Mouse (Mus musculus): ENCODE data around the gene Lgi1. TPM values are rescaled to one million over a fixed set of nuclear protein-coding genes. Genes with fewer than 3 reads are reported as not detected.

Lgi1 gene
- total RNA-seq, 2 experiments from 2014 or later = 189 to 201 TPM

- DNase-seq = no peak
These were observed 62.7 kb downstream of the Lgi1 start for GRCm38 (mm10) chr19:38327002-38327401.

DNA sequence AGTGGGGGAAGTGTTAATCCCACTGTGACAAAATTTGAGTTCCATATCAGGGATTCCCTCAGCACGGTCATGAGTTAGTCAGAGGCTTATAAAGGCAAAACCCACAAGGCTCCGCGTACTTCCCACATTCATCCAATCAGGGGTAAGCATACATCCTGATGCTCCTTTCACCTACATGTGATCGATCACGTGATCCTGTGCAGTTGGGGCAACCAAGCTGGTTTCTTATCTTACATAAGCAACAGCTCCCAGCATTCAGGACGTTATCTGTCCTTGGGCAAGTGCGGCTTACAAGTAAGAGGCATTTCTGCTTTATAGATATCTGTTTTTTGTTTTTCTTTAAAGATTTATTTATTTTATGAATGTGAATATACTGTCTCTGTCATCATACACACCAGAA lies 63.7 kb downstream of the Lgi1 start:
- no peak for DNase-seq

DNA sequence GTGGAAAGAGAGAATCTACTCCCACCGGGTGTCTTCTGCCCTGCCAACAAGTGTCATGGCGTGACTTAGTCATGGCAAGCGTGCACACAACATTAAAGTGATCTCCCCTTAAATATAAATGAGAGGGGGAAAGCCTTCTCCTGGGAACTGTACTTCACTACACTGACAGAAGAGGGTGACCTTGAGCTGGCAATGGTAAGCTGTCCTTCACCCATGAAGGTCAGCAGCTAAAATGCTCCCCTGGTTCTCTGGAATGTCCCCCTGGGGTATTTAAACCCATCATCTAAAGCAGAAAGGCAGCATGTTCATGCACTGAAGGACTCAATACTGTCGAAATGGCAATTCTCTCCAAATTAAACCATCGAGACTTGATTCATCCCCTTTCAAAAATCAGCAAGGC lies 64.9 kb downstream of the Lgi1 start:
- no peak for DNase-seq

DNA sequence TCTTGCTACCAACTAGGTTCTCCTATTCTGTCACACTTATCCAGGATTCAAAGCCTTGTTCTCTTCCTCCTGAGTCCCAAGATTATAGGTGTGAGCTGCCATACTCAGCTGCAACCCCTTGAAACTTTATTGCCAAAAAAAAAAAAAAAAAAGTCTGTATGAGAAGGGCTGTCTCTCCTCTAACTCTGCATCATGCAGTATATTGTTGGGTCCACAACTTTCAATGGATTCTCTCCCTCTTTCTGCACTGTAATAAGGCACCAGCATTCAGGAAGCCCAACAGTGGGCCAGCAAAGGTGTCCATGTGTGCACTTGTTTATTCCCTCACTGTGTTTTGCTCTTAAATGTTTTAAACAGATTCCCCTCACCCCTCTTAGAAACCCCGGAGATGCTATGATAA lies 66.7 kb downstream of the Lgi1 start:
- DNase-seq = no peak

- DNase-seq = peak in 1 of 2 experiments; percentile 19
These were observed 67.9 kb downstream of the Lgi1 start for GRCm38 (mm10) chr19:38332245-38332644.

- DNase-seq = no peak
These were observed 68.5 kb downstream of the Lgi1 start for GRCm38 (mm10) chr19:38332820-38333219.

DNA sequence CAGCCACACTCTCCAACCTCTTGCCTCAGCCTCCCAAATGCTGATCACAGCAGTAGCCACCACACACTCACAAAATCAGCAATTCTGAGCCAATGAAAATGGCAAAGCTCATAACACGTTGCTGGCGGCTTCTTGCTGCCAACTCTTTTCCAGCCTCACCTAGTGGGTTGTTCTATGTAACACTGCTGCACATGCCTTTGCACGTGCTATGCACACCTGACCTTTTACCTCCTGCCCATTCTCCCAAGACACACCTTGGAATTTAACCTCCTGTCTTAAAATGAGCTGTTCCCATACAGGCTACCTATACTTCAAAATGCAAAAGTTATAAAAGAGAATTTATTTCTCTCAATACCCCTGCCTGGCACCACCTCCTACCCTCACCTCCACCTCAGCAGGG lies 72.2 kb downstream of the Lgi1 start:
- DNase-seq = no peak

DNA sequence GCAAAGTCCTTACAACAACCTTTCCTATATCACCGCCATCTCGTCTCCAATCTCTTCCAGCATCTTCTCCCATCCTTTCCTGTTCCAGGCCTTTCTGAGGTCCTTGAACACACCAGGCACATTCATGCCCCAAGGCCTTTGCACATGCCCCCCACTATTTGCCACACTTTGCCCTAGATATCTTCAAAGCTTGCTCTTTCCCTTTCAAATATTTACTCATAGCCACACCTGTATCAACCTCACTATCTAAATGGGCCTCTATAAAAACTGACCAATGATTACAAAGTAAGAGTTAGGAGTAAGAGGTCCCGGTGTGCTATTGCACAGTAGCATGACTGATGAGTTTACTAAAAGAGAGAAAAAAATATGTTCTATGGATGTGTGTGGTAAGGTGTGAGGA lies 73.0 kb downstream of the Lgi1 start:
- DNase-seq = no peak

- DNase-seq = no peak
These were observed 75.4 kb downstream of the Lgi1 start for GRCm38 (mm10) chr19:38339734-38340133.

DNA sequence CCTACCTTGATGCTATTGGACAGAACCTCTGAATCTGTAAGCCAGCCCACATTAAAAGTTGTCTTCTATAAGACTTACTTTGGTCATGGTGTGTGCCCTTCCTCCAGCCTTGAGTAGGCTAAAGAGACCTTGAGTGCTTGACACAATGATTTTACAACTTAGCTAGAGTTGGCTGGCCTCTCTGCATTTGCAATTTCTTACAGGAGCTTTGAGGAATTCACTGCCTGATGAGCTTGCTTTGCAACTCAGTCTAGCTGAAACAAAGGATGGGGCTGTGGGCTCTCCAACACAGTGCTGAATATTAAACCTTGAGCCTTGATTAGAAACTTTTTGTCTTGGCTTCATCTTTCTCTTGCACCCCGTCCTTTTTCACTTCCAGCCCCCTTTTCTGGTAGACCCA lies 78.9 kb downstream of the Lgi1 start:
- DNase-seq = no peak

- DNase-seq = no peak
These were observed 84.1 kb downstream of the Lgi1 start for GRCm38 (mm10) chr19:38348271-38349012.

GRCm38 (mm10) chr19:38349013-38349341 lies 84.6 kb downstream of the Lgi1 start:
- DNase-seq = no peak

DNA sequence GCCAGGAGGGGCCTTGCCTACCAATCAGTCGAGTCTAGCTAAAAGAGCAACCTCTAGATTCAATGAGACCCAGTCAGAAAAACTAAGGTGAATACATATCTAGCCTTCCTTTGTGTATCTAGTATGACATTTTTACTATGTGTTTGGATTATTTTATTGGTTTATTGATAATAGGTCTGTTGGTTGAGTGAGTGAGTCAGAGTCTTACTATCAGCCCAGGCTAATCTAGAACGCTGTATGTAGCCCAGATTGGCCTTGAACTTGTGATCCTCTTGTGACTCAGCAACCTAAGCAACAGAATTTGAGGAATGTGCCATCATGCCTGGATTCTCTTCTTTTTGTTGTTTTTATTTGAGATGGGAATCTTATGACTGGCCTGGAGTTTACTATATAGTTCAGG lies 86.9 kb downstream of the Lgi1 start:
- no peak for DNase-seq

DNA sequence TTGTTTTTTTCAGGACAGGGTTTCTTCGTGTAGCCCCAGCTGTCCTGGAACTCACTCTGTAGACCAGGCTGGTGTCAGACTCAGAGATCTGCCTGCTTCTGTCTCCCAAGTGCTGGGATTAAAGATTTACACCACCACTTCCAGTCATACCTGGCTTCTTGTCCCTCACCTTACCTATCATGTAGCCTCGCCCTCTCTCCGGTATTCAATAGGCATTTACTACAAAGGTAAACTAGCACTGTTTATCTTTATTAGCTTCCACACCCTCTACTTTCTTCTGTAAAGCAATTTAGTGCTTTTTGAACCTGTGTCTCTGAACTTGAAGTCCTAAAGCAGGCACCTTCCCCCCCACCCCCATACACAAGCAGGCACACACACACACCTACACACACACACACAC lies 87.4 kb downstream of the Lgi1 start:
- DNase-seq = no peak

- DNase-seq = peak; percentile 11 to 20
These were observed 88.3 kb downstream of the Lgi1 start for GRCm38 (mm10) chr19:38352495-38353130.

DNA sequence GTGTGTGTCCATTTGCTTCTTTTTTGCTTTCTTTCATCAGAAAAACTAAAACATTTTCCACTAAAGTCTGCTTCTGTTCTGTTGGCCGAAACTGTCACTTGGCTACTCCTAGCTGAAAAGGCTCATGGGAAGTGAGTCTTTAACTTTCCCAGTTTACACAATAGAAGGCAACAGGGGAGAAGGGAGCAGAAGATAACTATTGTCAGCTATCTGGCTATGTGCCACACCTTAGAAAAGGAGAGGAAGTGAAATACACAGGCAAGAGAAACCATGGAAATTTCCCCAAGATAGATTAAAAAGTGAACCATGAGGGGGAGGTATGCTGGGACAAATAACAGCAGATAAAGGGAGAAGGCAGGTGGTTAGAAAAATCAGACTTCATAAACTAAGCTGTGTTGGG lies 89.9 kb downstream of the Lgi1 start:
- DNase-seq = no peak

DNA sequence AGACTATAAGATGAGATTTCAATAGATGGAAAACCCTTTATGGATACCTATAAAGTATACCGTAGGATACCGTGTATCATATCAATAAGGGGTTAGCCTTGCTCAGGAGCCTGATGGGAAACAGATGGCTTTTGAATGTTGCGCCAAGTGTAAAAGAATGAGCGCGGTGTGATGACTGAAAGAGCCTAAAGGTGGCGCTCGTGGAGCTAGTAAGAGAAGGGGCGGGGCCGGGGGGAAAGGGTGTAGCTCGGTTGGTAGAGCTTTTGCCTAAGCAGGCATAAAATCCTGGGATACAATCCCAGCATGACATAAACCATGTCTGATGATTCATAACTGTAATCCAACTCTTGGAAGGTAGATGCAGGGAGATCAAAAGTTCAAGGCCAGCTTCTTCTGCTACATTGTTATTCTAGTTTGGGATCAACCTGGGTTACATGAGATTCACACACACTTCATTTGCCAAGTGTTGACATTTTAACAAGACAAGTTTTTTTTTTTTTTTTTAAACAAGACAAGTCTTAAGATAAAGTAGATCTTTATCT lies 90.6 kb downstream of the Lgi1 start:
- no peak for DNase-seq

DNA sequence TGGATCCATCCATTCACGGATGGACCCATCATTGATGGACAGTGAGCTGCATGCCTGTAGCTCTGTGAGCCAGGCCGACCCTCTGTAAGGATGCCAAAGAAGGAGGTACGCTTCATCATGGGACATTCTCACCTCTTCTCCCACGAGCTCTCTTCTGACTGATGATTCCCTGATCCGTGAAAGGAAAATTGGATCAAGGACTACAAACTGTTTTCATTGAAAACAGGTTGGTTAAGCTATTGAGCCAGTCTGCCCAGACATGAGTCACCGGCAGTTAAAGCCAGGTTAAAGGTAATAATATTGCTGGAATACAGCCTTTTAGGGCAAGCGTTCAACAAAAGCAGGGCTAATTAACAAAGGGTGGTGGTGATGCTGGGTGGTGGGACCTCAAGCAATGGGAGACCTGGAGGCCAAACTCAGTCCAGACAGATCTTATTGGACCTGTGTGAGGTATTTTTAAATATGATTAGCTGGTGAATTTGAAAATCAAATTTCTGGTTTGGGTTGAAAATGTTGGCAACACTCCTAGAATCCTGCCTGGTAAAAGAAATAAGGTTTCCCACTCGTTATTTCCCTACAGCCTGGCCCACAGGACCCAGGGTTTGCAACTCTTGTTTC lies 92.0 kb downstream of the Lgi1 start:
- no peak for DNase-seq

- DNase-seq = no peak
These were observed 93.8 kb downstream of the Lgi1 start for GRCm38 (mm10) chr19:38357956-38358623.

- DNase-seq = no peak
These were observed 95.0 kb downstream of the Lgi1 start for GRCm38 (mm10) chr19:38359287-38359686.
